Comparison of ENCODE assay signal across 20 mouse cellular contexts in the genomic region with DNA sequence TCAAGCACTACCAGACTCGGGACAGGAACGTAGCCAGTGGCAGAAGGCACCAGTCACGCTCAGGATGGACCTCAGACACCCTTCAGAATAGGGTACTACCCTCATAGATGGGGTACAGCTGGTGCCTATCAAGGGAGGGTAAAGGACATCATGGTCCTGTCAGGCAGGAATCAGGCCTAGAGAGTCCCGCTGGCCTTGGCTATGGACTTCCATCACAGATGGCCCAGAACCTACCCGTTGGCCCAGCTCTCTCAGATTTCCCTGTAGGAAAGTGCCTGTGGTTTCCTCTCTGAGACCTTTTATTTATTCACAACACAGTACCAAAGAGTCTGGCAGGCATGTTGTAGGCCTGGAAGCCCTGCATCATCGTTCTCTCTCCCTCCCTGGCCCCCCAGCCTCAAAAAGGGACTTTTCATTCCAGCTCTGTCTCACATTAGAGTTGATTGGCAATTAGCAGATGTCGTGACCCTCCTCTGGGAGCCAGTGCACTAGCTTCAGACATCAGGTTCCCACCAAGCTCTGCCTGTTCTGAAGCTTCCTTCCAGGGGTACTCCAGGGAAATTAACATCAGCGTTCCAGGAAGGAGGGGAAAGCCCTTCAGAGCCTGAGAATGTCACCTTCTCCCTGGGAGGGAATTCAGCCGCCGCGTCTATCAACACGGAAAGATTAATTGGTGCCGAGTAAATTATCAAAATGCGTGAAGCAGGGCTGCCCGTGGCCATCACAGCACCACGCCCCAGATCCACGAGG. TPM values are rescaled to one million over a fixed set of nuclear protein-coding genes. Genes with fewer than 3 reads are reported as not detected.
DNase-seq lines count a peak whose midpoint lies in the region; ATAC-seq and TF ChIP-seq lines count a peak whose summit lies in the region.
"Had no signal": no experiment of that assay in that cellular context is flagged by ENCODE, and none has a peak within 500 bp of the region (broad histone marks: within the 10 kb centered on the region; RNA-seq: fewer than 3 reads in every experiment).

No protein-coding gene starts in this region.

- H3K27me3 ChIP-seq in hindbrain, embryonic 10.5 days (ENCODE audit: insufficient read depth, poor library complexity, severe bottlenecking) = peaks cover 59% of the 10 kb centered on the region
- peaks cover 12% of the 10 kb centered on the region for H3K27me3 ChIP-seq in hindbrain, embryonic 12.5 days
- no peaks in the 10 kb centered on the region for H3K27me3 ChIP-seq in embryonic facial prominence, embryonic 11.5 days (ENCODE audit: control insufficient read depth, insufficient read depth, low read length)
- no peaks in the 10 kb centered on the region; the same call in 1 of the 2 replicates for H3K27me3 ChIP-seq in intestine, postnatal 0 days (replicated peaks; ENCODE audit: control insufficient read depth, insufficient read depth, low read length)

- no peak overlapping the region for H3K4me2 ChIP-seq in hindbrain, embryonic 12.5 days (replicated peaks)
- H3K4me2 ChIP-seq in embryonic facial prominence, embryonic 11.5 days (ENCODE audit: low read depth, low read length) = no peak overlapping the region
- no peak overlapping the region for H3K4me2 ChIP-seq in intestine, postnatal 0 days (replicated peaks; ENCODE audit: low read depth)
- H3K4me2 ChIP-seq: liver, embryonic 13.5 days had no signal

- no peak for TF ChIP-seq CTCF in intestine, postnatal 0 days (IDR thresholded peaks at IDR 0.05; ENCODE audit: low read depth)

- peaks cover 32% of the 10 kb centered on the region for H3K4me1 ChIP-seq in hindbrain, embryonic 10.5 days (replicated peaks)
- H3K4me1 ChIP-seq in hindbrain, embryonic 12.5 days = peaks cover 11% of the 10 kb centered on the region
- H3K4me1 ChIP-seq in embryonic facial prominence, embryonic 11.5 days (ENCODE audit: control insufficient read depth, insufficient read depth, low read length) = no peaks in the 10 kb centered on the region; the same call in 1 of the 2 replicates
- peaks cover 6% of the 10 kb centered on the region for H3K4me1 ChIP-seq in intestine, postnatal 0 days (replicated peaks; ENCODE audit: control insufficient read depth, insufficient read depth, low read length)

- 0 out of 2 replicates have a peak overlapping the region, but pooled peaks have one; percentile 23 for H3K27ac ChIP-seq in hindbrain, embryonic 10.5 days
- H3K27ac ChIP-seq in hindbrain, embryonic 12.5 days = no peak overlapping the region
- no peak overlapping the region for H3K27ac ChIP-seq in embryonic facial prominence, embryonic 11.5 days (replicated peaks; ENCODE audit: low read depth, low read length)
- peak overlapping the region; percentile 70 for H3K27ac ChIP-seq in intestine, postnatal 0 days (ENCODE audit: low read depth, low read length)
- H3K27ac ChIP-seq: liver, embryonic 13.5 days had no signal

- ATAC-seq in hindbrain, embryonic 12.5 days (ENCODE audit: low FRiP score) = no peak
- ATAC-seq in embryonic facial prominence, embryonic 11.5 days (replicated peaks; ENCODE audit: insufficient number of reproducible peaks, low FRiP score, low TSS enrichment, low read depth) = no peak
- no peak for ATAC-seq in intestine, postnatal 0 days

- WGBS in hindbrain, embryonic 10.5 days = 66% methylated on average over 17 of the region's 17 CpGs
- whole genome bisulfite sequencing in hindbrain, embryonic 12.5 days = 43% methylated on average over 17 of the region's 17 CpGs
- WGBS in embryonic facial prominence, embryonic 11.5 days = 48% methylated on average over 17 of the region's 17 CpGs
- WGBS in intestine, postnatal 0 days = 69% methylated on average over 17 of the region's 17 CpGs

- DNase-seq in hindbrain, embryonic 10.5 days (ENCODE audit: low spot score) = no peak
- peak; percentile 53 to 54 for DNase-seq in cerebellum, adult 18-20 months
- peak; percentile 6 for DNase-seq in embryonic facial prominence, embryonic 11.5 days (ENCODE audit: low spot score)
- no peak for DNase-seq in layer of hippocampus, adult 8-10 months (ENCODE audit: low spot score in 2 of 2)
- DNase-seq in right cerebral cortex, postnatal 14 days = no peak
- DNase-seq in thymus, postnatal 36 days = no peak
- DNase-seq: adrenal gland, postnatal 25 days; gastrocnemius, postnatal 36 days; kidney, adult 2 months; liver, embryonic 13.5 days; lung, postnatal 14 days; thymus, postnatal 14 days had no signal

- H3K4me3 ChIP-seq in hindbrain, embryonic 10.5 days = no peak overlapping the region
- no peak overlapping the region for H3K4me3 ChIP-seq in hindbrain, embryonic 12.5 days
- H3K4me3 ChIP-seq in embryonic facial prominence, embryonic 11.5 days (ENCODE audit: low read depth, low read length) = no peak overlapping the region
- H3K4me3 ChIP-seq in intestine, postnatal 0 days (ENCODE audit: low read depth, low read length) = no peak overlapping the region
- H3K4me3 ChIP-seq: liver, embryonic 13.5 days had no signal

- H3K9ac ChIP-seq in hindbrain, embryonic 12.5 days = no peak overlapping the region
- no peak overlapping the region for H3K9ac ChIP-seq in embryonic facial prominence, embryonic 11.5 days (replicated peaks; ENCODE audit: low read length)
- H3K9ac ChIP-seq in intestine, postnatal 0 days (ENCODE audit: low read depth, low read length) = no peak overlapping the region
- H3K9ac ChIP-seq: liver, embryonic 13.5 days had no signal

- H3K9me3 ChIP-seq in hindbrain, embryonic 10.5 days = no peaks in the 10 kb centered on the region
- H3K9me3 ChIP-seq in hindbrain, embryonic 12.5 days (replicated peaks) = no peaks in the 10 kb centered on the region
- H3K9me3 ChIP-seq in embryonic facial prominence, embryonic 11.5 days (replicated peaks; ENCODE audit: control insufficient read depth, low read length) = no peaks in the 10 kb centered on the region
- no peaks in the 10 kb centered on the region for H3K9me3 ChIP-seq in intestine, postnatal 0 days (ENCODE audit: control insufficient read depth)
- H3K9me3 ChIP-seq: liver, embryonic 13.5 days had no signal

- no peaks in the 10 kb centered on the region for H3K36me3 ChIP-seq in hindbrain, embryonic 10.5 days
- no peaks in the 10 kb centered on the region for H3K36me3 ChIP-seq in hindbrain, embryonic 12.5 days
- H3K36me3 ChIP-seq in embryonic facial prominence, embryonic 11.5 days (replicated peaks; ENCODE audit: control insufficient read depth, insufficient read depth, low read depth, low read length) = no peaks in the 10 kb centered on the region
- no peaks in the 10 kb centered on the region for H3K36me3 ChIP-seq in intestine, postnatal 0 days (ENCODE audit: control insufficient read depth, insufficient read depth)
- H3K36me3 ChIP-seq: G1E; liver, embryonic 13.5 days had no signal

RNA-seq across cellular contexts. Expression of gene Fgf3, which starts 40.7 kb away (rescaled TPM):
- polyA plus RNA-seq in hindbrain, embryonic 10.5 days (2016; fragmentation: Nextera tagmentation; extraction: Ambion mirVana) = 1.7 and 2.6 TPM in 2 replicates
- 1.9 and 2.1 TPM in 2 replicates for polyA plus RNA-seq in hindbrain, embryonic 12.5 days (2016; fragmentation: Nextera tagmentation; extraction: Ambion mirVana)
- polyA plus RNA-seq in embryonic facial prominence, embryonic 11.5 days (2014; fragmentation: Nextera tagmentation; extraction: Ambion mirVana) = 0.61 and 1.0 TPM in 2 replicates
- not detected in 2 replicates for polyA plus RNA-seq in intestine, postnatal 0 days (2015; fragmentation: Nextera tagmentation; extraction: Ambion mirVana)
- total RNA-seq in layer of hippocampus, adult 8-10 months (2022) = under 1 TPM in 1 of 4 experiments, not detected in 3; 0.43 TPM
- total RNA-seq: gastrocnemius, postnatal 36 days had no signal
- polyA plus RNA-seq: C2C12; heart, postnatal 0 days; kidney, adult 2 months; stomach, embryonic 14.5 days had no signal

RNA-seq across cellular contexts. Expression of gene Ano1, which starts 45.4 kb away (rescaled TPM):
- polyA plus RNA-seq in hindbrain, embryonic 10.5 days (2016; fragmentation: Nextera tagmentation; extraction: Ambion mirVana) = 7.4 and 12.9 TPM in 2 replicates
- 6.9 and 7.5 TPM in 2 replicates for polyA plus RNA-seq in hindbrain, embryonic 12.5 days (2016; fragmentation: Nextera tagmentation; extraction: Ambion mirVana)
- 10.0 and 10.8 TPM in 2 replicates for polyA plus RNA-seq in embryonic facial prominence, embryonic 11.5 days (2014; fragmentation: Nextera tagmentation; extraction: Ambion mirVana)
- polyA plus RNA-seq in intestine, postnatal 0 days (2015; fragmentation: Nextera tagmentation; extraction: Ambion mirVana) = 9.0 and 9.3 TPM in 2 replicates
- total RNA-seq in layer of hippocampus, adult 8-10 months (2022) = 1 to 10 TPM; 2.8 to 7.6 (median 3.9) TPM
- total RNA-seq: neutrophil, adult 5-6 weeks had no signal

RNA-seq across cellular contexts. Expression of gene Fgf4, which starts 50.0 kb away (rescaled TPM):
- 0.15 TPM in 1 of 2 replicates, not detected in the other for polyA plus RNA-seq in hindbrain, embryonic 10.5 days (2016; fragmentation: Nextera tagmentation; extraction: Ambion mirVana)
- 0.13 and 0.46 TPM in 2 replicates for polyA plus RNA-seq in hindbrain, embryonic 12.5 days (2016; fragmentation: Nextera tagmentation; extraction: Ambion mirVana)
- 0.07 TPM in 1 of 2 replicates, not detected in the other for polyA plus RNA-seq in embryonic facial prominence, embryonic 11.5 days (2014; fragmentation: Nextera tagmentation; extraction: Ambion mirVana)
- polyA plus RNA-seq in intestine, postnatal 0 days (2015; fragmentation: Nextera tagmentation; extraction: Ambion mirVana) = not detected in 2 replicates
- total RNA-seq in layer of hippocampus, adult 8-10 months (2022) = not detected
- total RNA-seq: adrenal gland, postnatal 25 days; G1E had no signal
- polyA plus RNA-seq: C2C12; cortical plate, adult 2 months; G1E; heart, postnatal 0 days; kidney, adult 2 months; liver, embryonic 13.5 days; stomach, embryonic 14.5 days had no signal

Comparison
In these comparisons a context has a peak if more than half of its experiments do, and no peak if none do; other contexts are left out.
1. H3K27ac ChIP-seq: peak in hindbrain, embryonic 10.5 days (single experiment) and intestine, postnatal 0 days (single experiment); none in hindbrain, embryonic 12.5 days (single experiment) and embryonic facial prominence, embryonic 11.5 days (single experiment).
2. DNase-seq: peak in cerebellum, adult 18-20 months (2 of 2) and embryonic facial prominence, embryonic 11.5 days (single experiment); none in hindbrain, embryonic 10.5 days (single experiment), layer of hippocampus, adult 8-10 months (0 of 2), right cerebral cortex, postnatal 14 days (single experiment) and thymus, postnatal 36 days (0 of 2).